Mouse (Mus musculus): Measurements from ENCODE around the gene Uggt1.

Uggt1 gene

GRCm38 (mm10) chr1:36258631-36259030 is 14.1 kb upstream of the Uggt1 start:
- no peak for DNase-seq (ENCODE audit: low spot score in 2 of 2)

- no peak for DNase-seq (ENCODE audit: low spot score in 2 of 2)
Measured at GRCm38 (mm10) chr1:36257276-36257675, 12.8 kb upstream of the Uggt1 start.

- no peak for DNase-seq (ENCODE audit: low spot score in 2 of 2)
Measured at GRCm38 (mm10) chr1:36255871-36256640, 11.5 kb upstream of the Uggt1 start.

GRCm38 (mm10) chr1:36254635-36255360 is 10.3 kb upstream of the Uggt1 start:
- no peak for DNase-seq (ENCODE audit: low spot score in 2 of 2)

- DNase-seq (ENCODE audit: low spot score in 2 of 2), result peak; percentile 46 to 65
Measured at GRCm38 (mm10) chr1:36252791-36253190, 8.3 kb upstream of the Uggt1 start.

GRCm38 (mm10) chr1:36251426-36251825 is 6.9 kb upstream of the Uggt1 start:
- DNase-seq (ENCODE audit: low spot score in 2 of 2), result no peak

GRCm38 (mm10) chr1:36246688-36247087 is 2.2 kb upstream of the Uggt1 start:
- DNase-seq (ENCODE audit: low spot score in 2 of 2), result no peak

GRCm38 (mm10) chr1:36244828-36245215 is 302 bp upstream of the Uggt1 start:
- no peak for DNase-seq (ENCODE audit: low spot score in 2 of 2)

GRCm38 (mm10) chr1:36243447-36244057 is 968 bp downstream of the Uggt1 start:
- no peak for DNase-seq (ENCODE audit: low spot score in 2 of 2)

GRCm38 (mm10) chr1:36241903-36242429 is 2.6 kb downstream of the Uggt1 start:
- DNase-seq (ENCODE audit: low spot score in 2 of 2), result no peak

- DNase-seq (ENCODE audit: low spot score in 2 of 2), result no peak
Measured at GRCm38 (mm10) chr1:36240176-36240575, 4.3 kb downstream of the Uggt1 start.

- DNase-seq (ENCODE audit: low spot score in 2 of 2), result no peak
Measured at GRCm38 (mm10) chr1:36239396-36239795, 5.1 kb downstream of the Uggt1 start.

- no peak for DNase-seq (ENCODE audit: low spot score in 2 of 2)
Measured at GRCm38 (mm10) chr1:36235855-36236254, 8.7 kb downstream of the Uggt1 start.

- no peak for DNase-seq (ENCODE audit: low spot score in 2 of 2)
Measured at GRCm38 (mm10) chr1:36235057-36235639, 9.4 kb downstream of the Uggt1 start.

GRCm38 (mm10) chr1:36233218-36233617 is 11.3 kb downstream of the Uggt1 start:
- DNase-seq (ENCODE audit: low spot score in 2 of 2), result no peak

- no peak for DNase-seq (ENCODE audit: low spot score in 2 of 2)
Measured at GRCm38 (mm10) chr1:36230919-36231705, 13.4 kb downstream of the Uggt1 start.

- DNase-seq (ENCODE audit: low spot score in 2 of 2), result no peak
Measured at GRCm38 (mm10) chr1:36228461-36228860, 16.1 kb downstream of the Uggt1 start.

- no peak for DNase-seq (ENCODE audit: low spot score in 2 of 2)
Measured at GRCm38 (mm10) chr1:36224648-36225047, 19.9 kb downstream of the Uggt1 start.

- DNase-seq (ENCODE audit: low spot score in 2 of 2), result no peak
Measured at GRCm38 (mm10) chr1:36214324-36214723, 30.2 kb downstream of the Uggt1 start.

GRCm38 (mm10) chr1:36201739-36202138 is 42.8 kb downstream of the Uggt1 start:
- DNase-seq (ENCODE audit: low spot score in 2 of 2), result no peak

- DNase-seq (ENCODE audit: low spot score in 2 of 2), result no peak
Measured at GRCm38 (mm10) chr1:36194482-36194881, 50.0 kb downstream of the Uggt1 start.
